Mouse (Mus musculus) embryonic facial prominence, embryonic 13.5 days (tissue): ENCODE measurements around the gene Sdhaf1. TPM values are rescaled to one million over a fixed set of nuclear protein-coding genes. Genes with fewer than 3 reads are reported as not detected.

Source experiments
- ATAC-seq: fragments of 200-750 bp; cut with Nextera tagmentation; 2 replicates; pipeline ENCODE4 v1.8.0; 2017; ENCODE audit warnings: low read depth; ENCODE audit not compliant: insufficient number of reproducible peaks, insufficient read depth, low FRiP score, low TSS enrichment
- H3K27ac ChIP-seq: fragments of 300-500 bp; sonication (generic); 2 replicates; pipeline ENCODE4 v1.5.1; 2015; ENCODE audit warnings: moderate library complexity, mild to moderate bottlenecking, inconsistent platforms
- H3K27me3 ChIP-seq: fragments of 300-500 bp; sonication (generic); 2 replicates; pipeline ENCODE4 v1.6.1; 2015; ENCODE audit warnings: mild to moderate bottlenecking, inconsistent platforms
- H3K36me3 ChIP-seq: fragments of 300-500 bp; sonication (generic); 2 replicates; pipeline ENCODE4 v1.6.1; 2015; ENCODE audit warnings: mild to moderate bottlenecking, inconsistent platforms
- H3K4me1 ChIP-seq: fragments of 300-500 bp; sonication (generic); 2 replicates; pipeline ENCODE4 v1.6.1; 2015; ENCODE audit warnings: inconsistent platforms
- H3K4me2 ChIP-seq: fragments of 300-500 bp; sonication (generic); 2 replicates; pipeline ENCODE4 v1.6.1; 2015; ENCODE audit warnings: moderate library complexity, mild to moderate bottlenecking, inconsistent platforms
- H3K4me3 ChIP-seq: fragments of 300-500 bp; sonication (generic); 2 replicates; pipeline ENCODE4 v1.5.1; 2015; ENCODE audit warnings: mild to moderate bottlenecking, inconsistent platforms
- H3K9ac ChIP-seq: fragments of 300-500 bp; sonication (generic); 2 replicates; pipeline ENCODE4 v1.6.1; 2015; ENCODE audit warnings: mild to moderate bottlenecking, inconsistent platforms
- H3K9me3 ChIP-seq: fragments of 300-500 bp; sonication (generic); 2 replicates; pipeline ENCODE4 v1.6.1; 2016; ENCODE audit warnings: inconsistent platforms
- WGBS: fragments of 180-500 bp; shearing (Covaris S2); methylation state at CpG from one replicate; pipeline ENCODE4 v1.1.7; 2015; ENCODE audit warnings: mixed read lengths; 5-methylcytosine and 5-hydroxymethylcytosine counted together
- polyA plus RNA-seq: library from polyadenylated mRNA; unstranded; fragments of >200 nt; fragmentation: Nextera tagmentation; extraction: Ambion mirVana; gene quantifications from 2 replicates; pipeline ENCODE4 v1.2.1, GENCODE M21; 2015

Gene Sdhaf1
- polyA plus RNA-seq, 1 experiment from 2014 or later = 22.5 TPM

GRCm38 (mm10) chr7:30310136-30310535, 13.6 kb downstream of the Sdhaf1 start:
- peak overlapping the region; percentile 90; the same call in 1 of the 2 replicates for H3K4me2 ChIP-seq
- no peak overlapping the region for H3K9ac ChIP-seq
- 87% methylated on average over 12 of the region's 12 CpGs for WGBS
- peaks cover 45% of the 10 kb centered on the region for H3K36me3 ChIP-seq
- H3K27ac ChIP-seq = no peak overlapping the region
- H3K4me3 ChIP-seq = no peak overlapping the region
- H3K27me3 ChIP-seq = no peaks in the 10 kb centered on the region
- H3K9me3 ChIP-seq = no peaks in the 10 kb centered on the region
- no peak for ATAC-seq
- H3K4me1 ChIP-seq = peaks cover 34% of the 10 kb centered on the region

GRCm38 (mm10) chr7:30309395-30310129, 14.1 kb downstream of the Sdhaf1 start:
- Histone ChIP-seq H3K9me3 (no peaks in the 10 kb centered on the region), H3K4me3 (peak overlapping the region; percentile 65), H3K4me2 (peak overlapping the region; percentile 90), H3K9ac (peak overlapping the region; percentile 80), H3K4me1 (peaks cover 29% of the 10 kb centered on the region), H3K27me3 (no peaks in the 10 kb centered on the region), H3K27ac (no peak overlapping the region), H3K36me3 (peaks cover 48% of the 10 kb centered on the region)
- 64% methylated on average over 15 of the region's 15 CpGs for WGBS
- no peak for ATAC-seq

- Histone ChIP-seq H3K4me2 (peak within 1 kb of the TSS; percentile 90), H3K4me1 (peaks cover 21% of the 10 kb centered on the region), H3K4me3 (peak within 1 kb of the TSS; percentile 65), H3K9me3 (no peaks in the 10 kb centered on the region), H3K27me3 (no peaks in the 10 kb centered on the region), H3K9ac (peak within 1 kb of the TSS; percentile 80), H3K36me3 (peaks cover 55% of the 10 kb centered on the region), H3K27ac (peak within 1 kb of the TSS; percentile 78)
- 5% methylated on average over 27 of the region's 27 CpGs for WGBS
- peak; percentile 99 for ATAC-seq
Observed at GRCm38 (mm10) chr7:30308076-30309005, 15.4 kb downstream of the Sdhaf1 start, which contains the start of gene Alkbh6. Gene Alkbh6, plus strand, starts transcription at chr7:30308717.

- H3K4me3 ChIP-seq = no peak overlapping the region
- no peak overlapping the region for H3K9ac ChIP-seq
- H3K36me3 ChIP-seq = peaks cover 59% of the 10 kb centered on the region
- no peak for ATAC-seq
- no peak overlapping the region for H3K27ac ChIP-seq
- H3K27me3 ChIP-seq = no peaks in the 10 kb centered on the region
- no peaks in the 10 kb centered on the region for H3K9me3 ChIP-seq
- no peak overlapping the region for H3K4me2 ChIP-seq
- H3K4me1 ChIP-seq = peaks cover 21% of the 10 kb centered on the region
- WGBS = 89% methylated on average over 16 of the region's 16 CpGs
Observed at GRCm38 (mm10) chr7:30306083-30306779, 17.5 kb downstream of the Sdhaf1 start.

GRCm38 (mm10) chr7:30300914-30301313, 22.8 kb downstream of the Sdhaf1 start:
- Histone ChIP-seq H3K9ac (no peak overlapping the region), H3K4me3 (no peak overlapping the region), H3K36me3 (peaks cover 89% of the 10 kb centered on the region), H3K27ac (no peak overlapping the region), H3K27me3 (no peaks in the 10 kb centered on the region), H3K9me3 (no peaks in the 10 kb centered on the region), H3K4me1 (no peaks in the 10 kb centered on the region), H3K4me2 (no peak overlapping the region)
- ATAC-seq = no peak
- WGBS = 49% methylated on average over 3 of the region's 3 CpGs

- H3K4me3 ChIP-seq = no peak overlapping the region
- H3K27me3 ChIP-seq = no peaks in the 10 kb centered on the region
- WGBS = 85% methylated on average over 16 of the region's 16 CpGs
- no peaks in the 10 kb centered on the region for H3K9me3 ChIP-seq
- H3K36me3 ChIP-seq = peaks cover 85% of the 10 kb centered on the region
- H3K27ac ChIP-seq = no peak overlapping the region
- H3K4me1 ChIP-seq = peaks cover 14% of the 10 kb centered on the region
- no peak overlapping the region for H3K4me2 ChIP-seq
- ATAC-seq = no peak
- H3K9ac ChIP-seq = no peak overlapping the region
Observed at GRCm38 (mm10) chr7:30297266-30297665, 26.4 kb downstream of the Sdhaf1 start.

GRCm38 (mm10) chr7:30296816-30297215, 26.9 kb downstream of the Sdhaf1 start:
- H3K9me3 ChIP-seq = no peaks in the 10 kb centered on the region
- 92% methylated on average over 15 of the region's 15 CpGs for WGBS
- H3K4me2 ChIP-seq = no peak overlapping the region
- H3K27me3 ChIP-seq = no peaks in the 10 kb centered on the region
- ATAC-seq = no peak
- H3K36me3 ChIP-seq = peaks cover 81% of the 10 kb centered on the region
- H3K4me1 ChIP-seq = peaks cover 18% of the 10 kb centered on the region
- no peak overlapping the region for H3K4me3 ChIP-seq
- H3K27ac ChIP-seq = no peak overlapping the region
- no peak overlapping the region for H3K9ac ChIP-seq

GRCm38 (mm10) chr7:30295103-30295502, 28.6 kb downstream of the Sdhaf1 start:
- H3K4me2 ChIP-seq = no peak overlapping the region
- no peak overlapping the region for H3K4me3 ChIP-seq
- H3K27me3 ChIP-seq = no peaks in the 10 kb centered on the region
- H3K4me1 ChIP-seq = peaks cover 18% of the 10 kb centered on the region
- 65% methylated on average over 10 of the region's 10 CpGs for WGBS
- no peak for ATAC-seq
- no peaks in the 10 kb centered on the region for H3K9me3 ChIP-seq
- H3K9ac ChIP-seq = no peak overlapping the region; the same call in 1 of the 2 replicates
- H3K36me3 ChIP-seq = peaks cover 66% of the 10 kb centered on the region
- H3K27ac ChIP-seq = no peak overlapping the region

GRCm38 (mm10) chr7:30294296-30294695, 29.4 kb downstream of the Sdhaf1 start:
- peaks cover 18% of the 10 kb centered on the region for H3K4me1 ChIP-seq
- H3K9ac ChIP-seq = no peak overlapping the region
- no peak overlapping the region for H3K4me2 ChIP-seq
- 88% methylated on average over 5 of the region's 5 CpGs for WGBS
- H3K4me3 ChIP-seq = no peak overlapping the region
- no peaks in the 10 kb centered on the region for H3K9me3 ChIP-seq
- no peak overlapping the region for H3K27ac ChIP-seq
- H3K27me3 ChIP-seq = no peaks in the 10 kb centered on the region
- ATAC-seq = no peak
- peaks cover 58% of the 10 kb centered on the region for H3K36me3 ChIP-seq

- H3K36me3 ChIP-seq = peaks cover 53% of the 10 kb centered on the region
- 0 out of 2 replicates have a peak overlapping the region, but pooled peaks have one; percentile 1 for H3K4me2 ChIP-seq
- H3K9me3 ChIP-seq = no peaks in the 10 kb centered on the region
- no peak overlapping the region for H3K27ac ChIP-seq
- H3K27me3 ChIP-seq = 0 out of 2 replicates have a peak, but pooled peaks cover 2% of the 10 kb centered on the region
- no peak overlapping the region for H3K4me3 ChIP-seq
- ATAC-seq = no peak
- H3K4me1 ChIP-seq = peaks cover 18% of the 10 kb centered on the region
- H3K9ac ChIP-seq = no peak overlapping the region
- 78% methylated on average over 13 of the region's 13 CpGs for WGBS
Observed at GRCm38 (mm10) chr7:30293795-30294194, 29.9 kb downstream of the Sdhaf1 start.
